Mouse (Mus musculus) neural tube, embryonic 14.5 days (tissue): ENCODE results near the gene Slc17a5. TPM values are rescaled to one million over a fixed set of nuclear protein-coding genes. Genes with fewer than 3 reads are reported as not detected.

ENCODE experiments used
- ATAC-seq: fragments of 200-750 bp; cut with Nextera tagmentation; 2 replicates; pipeline ENCODE4 v1.8.0; 2017; ENCODE audit warnings: low read depth, mild to moderate bottlenecking, moderate TSS enrichment, moderate library complexity
- H3K27ac ChIP-seq: fragments of 300-500 bp; sonication (generic); 2 replicates; pipeline ENCODE4 v1.5.1; 2014; ENCODE audit warnings: low read depth, mild to moderate bottlenecking, control low read depth, low read length, moderate library complexity, mixed read lengths
- H3K27me3 ChIP-seq: fragments of 300-500 bp; sonication (generic); 2 replicates; pipeline ENCODE4 v1.6.1; 2014; ENCODE audit warnings: low read length; ENCODE audit not compliant: control insufficient read depth, insufficient read depth
- H3K36me3 ChIP-seq: fragments of 300-500 bp; sonication (generic); 2 replicates; pipeline ENCODE4 v1.6.1; 2014; ENCODE audit warnings: low read length, mixed read lengths; ENCODE audit not compliant: control insufficient read depth, insufficient read depth
- H3K4me1 ChIP-seq: fragments of 300-500 bp; sonication (generic); 2 replicates; pipeline ENCODE4 v1.6.1; 2014; ENCODE audit warnings: low read length; ENCODE audit not compliant: control insufficient read depth, insufficient read depth
- H3K4me2 ChIP-seq: fragments of 300-500 bp; sonication (generic); 2 replicates; pipeline ENCODE4 v1.6.1; 2014; ENCODE audit warnings: mild to moderate bottlenecking, low read depth, low read length, control low read depth
- H3K4me3 ChIP-seq: fragments of 300-500 bp; sonication (generic); 2 replicates; pipeline ENCODE4 v1.5.1; 2014; ENCODE audit warnings: low read depth, low read length, control low read depth, mixed read lengths
- H3K9ac ChIP-seq: fragments of 300-500 bp; sonication (generic); replicated peaks from 2 replicates; pipeline ENCODE4 v1.6.1; 2014; ENCODE audit warnings: low read depth, mild to moderate bottlenecking, control low read depth, low read length, mixed read lengths
- H3K9me3 ChIP-seq: fragments of 300-500 bp; sonication (generic); 2 replicates; pipeline ENCODE4 v1.6.1; 2016; ENCODE audit warnings: low read length; ENCODE audit not compliant: control insufficient read depth
- WGBS: fragments of 180-500 bp; shearing (Covaris S2); extraction: QIAGEN DNeasy Blood & Tissue Kit; methylation state at CpG from one replicate; pipeline ENCODE4 v1.1.7; 2014; 5-methylcytosine and 5-hydroxymethylcytosine counted together
- polyA plus RNA-seq: library from polyadenylated mRNA; unstranded; fragments of >200 nt; fragmentation: Nextera tagmentation; extraction: Ambion mirVana; gene quantifications from 2 replicates; pipeline ENCODE4 v1.2.1, GENCODE M21; 2014

Slc17a5 gene
- polyA plus RNA-seq, 1 experiment from 2014 or later = 20.4 TPM

GRCm38 (mm10) chr9:78578824-78579223 is 9.0 kb downstream of the Slc17a5 start:
- Histone ChIP-seq H3K4me2 (no peak overlapping the region), H3K4me3 (no peak overlapping the region), H3K27me3 (no peaks in the 10 kb centered on the region), H3K36me3 (peaks cover 14% of the 10 kb centered on the region; the same call in 1 of the 2 replicates), H3K27ac (no peak overlapping the region), H3K4me1 (no peaks in the 10 kb centered on the region), H3K9me3 (no peaks in the 10 kb centered on the region), H3K9ac (no peak overlapping the region)
- ATAC-seq = no peak
- 92% methylated on average over 7 of the region's 7 CpGs for WGBS

- no peak for ATAC-seq
- Histone ChIP-seq H3K4me1 (no peaks in the 10 kb centered on the region), H3K9ac (no peak overlapping the region), H3K27ac (no peak overlapping the region), H3K27me3 (no peaks in the 10 kb centered on the region), H3K4me3 (no peak overlapping the region), H3K9me3 (no peaks in the 10 kb centered on the region), H3K4me2 (no peak overlapping the region), H3K36me3 (peaks cover 14% of the 10 kb centered on the region; the same call in 1 of the 2 replicates)
- WGBS = 91% methylated on average over 5 of the region's 5 CpGs
Measured at GRCm38 (mm10) chr9:78576466-78576865, 11.4 kb downstream of the Slc17a5 start.

- Histone ChIP-seq H3K9me3 (no peaks in the 10 kb centered on the region), H3K9ac (no peak overlapping the region), H3K27ac (no peak overlapping the region), H3K4me1 (no peaks in the 10 kb centered on the region), H3K36me3 (peaks cover 4% of the 10 kb centered on the region; the same call in 1 of the 2 replicates), H3K4me3 (no peak overlapping the region), H3K4me2 (no peak overlapping the region), H3K27me3 (no peaks in the 10 kb centered on the region)
- no peak for ATAC-seq
- 83% methylated on average over 9 of the region's 9 CpGs for WGBS
Measured at GRCm38 (mm10) chr9:78569934-78570333, 17.9 kb downstream of the Slc17a5 start.

GRCm38 (mm10) chr9:78559479-78559878 is 28.4 kb downstream of the Slc17a5 start:
- H3K4me3 ChIP-seq = no peak overlapping the region
- no peak overlapping the region for H3K4me2 ChIP-seq
- WGBS = 96% methylated on average over 4 of the region's 4 CpGs
- no peak overlapping the region for H3K9ac ChIP-seq
- no peaks in the 10 kb centered on the region for H3K4me1 ChIP-seq
- no peaks in the 10 kb centered on the region for H3K27me3 ChIP-seq
- ATAC-seq = no peak
- H3K9me3 ChIP-seq = no peaks in the 10 kb centered on the region
- H3K27ac ChIP-seq = no peak overlapping the region
- 0 out of 2 replicates have a peak, but pooled peaks cover 4% of the 10 kb centered on the region for H3K36me3 ChIP-seq

- WGBS = 91% methylated on average over 8 of the region's 8 CpGs
- no peak overlapping the region for H3K4me2 ChIP-seq
- no peaks in the 10 kb centered on the region for H3K4me1 ChIP-seq
- no peak for ATAC-seq
- H3K9ac ChIP-seq = no peak overlapping the region
- H3K36me3 ChIP-seq = 0 out of 2 replicates have a peak, but pooled peaks cover 4% of the 10 kb centered on the region
- no peak overlapping the region for H3K27ac ChIP-seq
- no peaks in the 10 kb centered on the region for H3K9me3 ChIP-seq
- H3K27me3 ChIP-seq = no peaks in the 10 kb centered on the region
- no peak overlapping the region for H3K4me3 ChIP-seq
Measured at GRCm38 (mm10) chr9:78558586-78559214, 29.1 kb downstream of the Slc17a5 start.

- no peaks in the 10 kb centered on the region for H3K9me3 ChIP-seq
- WGBS = 100% methylated on average over 1 of the region's 1 CpGs
- no peak overlapping the region for H3K4me2 ChIP-seq
- no peaks in the 10 kb centered on the region for H3K4me1 ChIP-seq
- H3K4me3 ChIP-seq = no peak overlapping the region
- H3K36me3 ChIP-seq = 0 out of 2 replicates have a peak, but pooled peaks cover 4% of the 10 kb centered on the region
- H3K27ac ChIP-seq = no peak overlapping the region
- no peaks in the 10 kb centered on the region for H3K27me3 ChIP-seq
- ATAC-seq = no peak
- H3K9ac ChIP-seq = no peak overlapping the region
Measured at GRCm38 (mm10) chr9:78557041-78557440, 30.8 kb downstream of the Slc17a5 start.

- WGBS = 44% methylated on average over 12 of the region's 12 CpGs
- Histone ChIP-seq H3K9me3 (no peaks in the 10 kb centered on the region), H3K36me3 (0 out of 2 replicates have a peak, but pooled peaks cover 4% of the 10 kb centered on the region), H3K4me1 (no peaks in the 10 kb centered on the region), H3K9ac (no peak overlapping the region), H3K4me3 (no peak overlapping the region), H3K4me2 (no peak overlapping the region), H3K27ac (no peak overlapping the region), H3K27me3 (no peaks in the 10 kb centered on the region)
- peak; percentile 41; the same call in 1 of the 2 replicates for ATAC-seq
Measured at GRCm38 (mm10) chr9:78552984-78553383, 34.9 kb downstream of the Slc17a5 start.

GRCm38 (mm10) chr9:78551761-78552160 is 36.1 kb downstream of the Slc17a5 start:
- no peak for ATAC-seq
- Histone ChIP-seq H3K36me3 (0 out of 2 replicates have a peak, but pooled peaks cover under 1% of the 10 kb centered on the region), H3K4me1 (no peaks in the 10 kb centered on the region), H3K4me2 (no peak overlapping the region), H3K9me3 (no peaks in the 10 kb centered on the region), H3K4me3 (no peak overlapping the region), H3K27ac (no peak overlapping the region), H3K9ac (no peak overlapping the region), H3K27me3 (no peaks in the 10 kb centered on the region)
- WGBS = 80% methylated on average over 4 of the region's 4 CpGs

GRCm38 (mm10) chr9:78547742-78548141 is 40.1 kb downstream of the Slc17a5 start:
- ATAC-seq = no peak
- Histone ChIP-seq H3K4me3 (no peak overlapping the region), H3K27me3 (no peaks in the 10 kb centered on the region), H3K4me1 (no peaks in the 10 kb centered on the region), H3K27ac (no peak overlapping the region), H3K9ac (no peak overlapping the region), H3K9me3 (no peaks in the 10 kb centered on the region), H3K36me3 (no peaks in the 10 kb centered on the region), H3K4me2 (no peak overlapping the region)
- WGBS = 82% methylated on average over 12 of the region's 12 CpGs
